Mouse (Mus musculus): ENCODE measurements around the gene Cmtm6.

GRCm38 (mm10) chr9:114713481-114713880, 17.4 kb upstream of the Cmtm6 start:
- TF ChIP-seq GATA1 (IDR thresholded peaks at IDR 0.05; ENCODE audit: low read length) (no peak), TAL1 (IDR thresholded peaks at IDR 0.05; ENCODE audit: low read length) (no peak)

Data from erythroblast, embryonic 14.5 days (primary cell).